Mouse (Mus musculus) MEL (cell line): Measurements from ENCODE around the gene Snap47.

ENCODE experiments used
- CTCF ChIP-seq, 3 experiments: IDR thresholded peaks in 2 of 3; conservative IDR thresholded peaks in 1 of 3; 2 replicates each; pipeline ENCODE4 v1.5.1; 2011 to 2012; ENCODE audit warnings: low read length in 3 of 3, low read depth in 2 of 3, mild to moderate bottlenecking in 2 of 3, improper control_type of control experiment in 1 of 3, inconsistent platforms in 1 of 3, mixed read lengths in 1 of 3, moderate library complexity in 1 of 3; ENCODE audit not compliant: control insufficient read depth in 1 of 3, insufficient read depth in 1 of 3, poor library complexity in 1 of 3, severe bottlenecking in 1 of 3
- GABPA ChIP-seq: IDR thresholded peaks from 2 replicates; pipeline ENCODE4 v1.6.1; 2012; ENCODE audit warnings: low read depth, mild to moderate bottlenecking, inconsistent platforms, low read length, improper control_type of control experiment, moderate library complexity
- GATA1 ChIP-seq: IDR thresholded peaks from 2 replicates; pipeline ENCODE4 v1.6.1; 2011; ENCODE audit warnings: low read depth, low read length, improper control_type of control experiment
- HCFC1 ChIP-seq: IDR thresholded peaks from 2 replicates; pipeline ENCODE4 v1.6.1; 2012; ENCODE audit warnings: low read depth, mild to moderate bottlenecking, inconsistent platforms, low read length, improper control_type of control experiment, moderate library complexity
- MAFK ChIP-seq: IDR thresholded peaks from 2 replicates; pipeline ENCODE4 v1.6.1; 2011; ENCODE audit warnings: low read depth, mild to moderate bottlenecking, low read length, improper control_type of control experiment, borderline replicate concordance
- MAZ ChIP-seq: IDR thresholded peaks from 2 replicates; pipeline ENCODE4 v1.6.1; 2012; ENCODE audit warnings: low read depth, mild to moderate bottlenecking, inconsistent platforms, low read length, improper control_type of control experiment
- MEF2A ChIP-seq: IDR thresholded peaks from 2 replicates; pipeline ENCODE4 v1.6.1; 2014; ENCODE audit warnings: low read depth, mild to moderate bottlenecking, inconsistent platforms, low read length, improper control_type of control experiment; ENCODE audit not compliant: poor library complexity, insufficient replicate concordance, severe bottlenecking; ENCODE audit errors: extremely low read depth
- POLR2A ChIP-seq, 2 experiments: IDR thresholded peaks; 2 replicates each; pipeline ENCODE4 v1.6.1; 2011 to 2012; ENCODE audit warnings: low read length in 2 of 2, mild to moderate bottlenecking in 2 of 2, control low read depth in 1 of 2, improper control_type of control experiment in 1 of 2, low read depth in 1 of 2, moderate library complexity in 1 of 2; ENCODE audit not compliant: control insufficient read depth in 1 of 2, insufficient read depth in 1 of 2, poor library complexity in 1 of 2
- RAD21 ChIP-seq: IDR thresholded peaks from 2 replicates; pipeline ENCODE4 v1.6.1; 2011; ENCODE audit warnings: mild to moderate bottlenecking, low read depth, low read length, improper control_type of control experiment
- TBP ChIP-seq: IDR thresholded peaks from 2 replicates; pipeline ENCODE4 v1.8.0; 2011; ENCODE audit warnings: low read depth, low read length, improper control_type of control experiment

DNA sequence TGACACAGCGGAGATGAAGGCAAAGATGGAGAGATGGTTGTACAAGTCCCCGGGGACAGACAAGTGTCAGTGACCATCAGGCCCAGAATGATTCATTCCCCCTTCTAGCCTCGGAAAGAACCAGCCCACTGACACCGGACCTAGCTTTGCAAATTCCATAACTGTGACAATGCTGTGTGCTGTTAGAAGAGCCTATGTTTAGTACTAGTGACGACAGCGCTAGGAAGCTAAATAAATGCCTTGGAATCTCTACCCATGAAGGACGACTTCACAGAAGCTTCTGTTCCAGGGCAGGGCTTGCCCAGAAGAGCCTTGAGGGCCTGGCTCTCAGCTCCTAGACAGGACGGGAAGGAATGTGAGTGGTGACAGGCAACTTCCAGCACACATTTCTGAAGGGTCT, 35.2 kb upstream of the Snap47 start:
- no peak for TF ChIP-seq RAD21
- TF ChIP-seq TBP = no peak
- TF ChIP-seq POLR2A (IDR thresholded peaks at IDR 0.05; ENCODE audit: control insufficient read depth in 1 of 2, insufficient read depth in 1 of 2, low read depth in 1 of 2, low read length in 2 of 2, poor library complexity in 1 of 2) = no peak
- TF ChIP-seq GATA1 = no peak
- no peak for TF ChIP-seq GABPA
- no peak for TF ChIP-seq MAZ
- no peak for TF ChIP-seq MAFK
- TF ChIP-seq MEF2A = no peak
- no peak for TF ChIP-seq HCFC1
- TF ChIP-seq CTCF (IDR thresholded peaks at IDR 0.05 in 2 of 3, conservative IDR thresholded peaks at IDR 0.05 in 1 of 3; ENCODE audit: control insufficient read depth in 1 of 3, insufficient read depth in 1 of 3, low read depth in 2 of 3, low read length in 3 of 3, poor library complexity in 1 of 3, severe bottlenecking in 1 of 3) = no peak
